Comparison of ENCODE assay signal across 9 mouse cellular contexts in genomic region chr6:72852180-72852579, GRCm38 (mm10).
"Had no signal": no experiment of that assay in that cellular context is flagged by ENCODE, and none has a peak within 500 bp of the region (broad histone marks: within the 10 kb centered on the region; RNA-seq: fewer than 3 reads in every experiment).

No protein-coding gene starts in this region.

- H3K9me3 ChIP-seq: kidney, embryonic 15.5 days; midbrain, embryonic 10.5 days; neural tube, embryonic 15.5 days had no signal

- H3K9ac ChIP-seq: kidney, embryonic 15.5 days; limb, embryonic 13.5 days; lung, embryonic 14.5 days; neural tube, embryonic 15.5 days had no signal

- DNase-seq: right cerebral cortex, adult 18-20 months; right cerebral cortex, postnatal 25 days had no signal

- H3K4me3 ChIP-seq: kidney, embryonic 15.5 days; limb, embryonic 13.5 days; midbrain, embryonic 10.5 days; myocyte; neural tube, embryonic 15.5 days had no signal

- H3K27ac ChIP-seq: kidney, embryonic 15.5 days; limb, embryonic 13.5 days; midbrain, embryonic 10.5 days; neural tube, embryonic 15.5 days had no signal

- H3K4me2 ChIP-seq: kidney, embryonic 15.5 days; limb, embryonic 13.5 days; liver, embryonic 11.5 days; lung, embryonic 14.5 days; neural tube, embryonic 15.5 days had no signal

- H3K27me3 ChIP-seq: kidney, embryonic 15.5 days; limb, embryonic 13.5 days; neural tube, embryonic 15.5 days had no signal

- H3K4me1 ChIP-seq: kidney, embryonic 15.5 days; limb, embryonic 13.5 days; midbrain, embryonic 10.5 days; neural tube, embryonic 15.5 days had no signal
